Mouse (Mus musculus): ENCODE data around the gene Bbs12. TPM values are rescaled to one million over a fixed set of nuclear protein-coding genes. Genes with fewer than 3 reads are reported as not detected.
A peak's percentile ranks its signal among the peaks of the same experiment; 100 is the strongest.

Gene Bbs12
- total and polyA plus RNA-seq, 2 experiments from 2014 or later: 3.1 to 4.9 TPM

GRCm38 (mm10) chr3:37290881-37291541 lies 21.3 kb upstream of the Bbs12 start:
- Histone ChIP-seq H3K4me1 (ENCODE audit: control insufficient read depth, insufficient read depth) (no peaks in the 10 kb centered on the region), H3K27ac (ENCODE audit: low read depth) (no peak overlapping the region), H3K36me3 (replicated peaks; ENCODE audit: control insufficient read depth, insufficient read depth, low read length) (no peaks in the 10 kb centered on the region), H3K9me3 (replicated peaks; ENCODE audit: control insufficient read depth, low read length) (no peaks in the 10 kb centered on the region), H3K4me3 (ENCODE audit: low read depth, low read length) (no peak overlapping the region), H3K4me2 (ENCODE audit: low read depth, low read length) (no peak overlapping the region), H3K9ac (replicated peaks; ENCODE audit: low read depth, low read length) (no peak overlapping the region), H3K27me3 (ENCODE audit: control insufficient read depth, insufficient read depth, low read length) (no peaks in the 10 kb centered on the region)
- WGBS: 62% methylated on average over 7 of the region's 7 CpGs
- DNase-seq (ENCODE audit: low spot score) (no peak), ATAC-seq (ENCODE audit: insufficient read depth, low read depth) (no peak)
- TF ChIP-seq CTCF (IDR thresholded peaks at IDR 0.05; ENCODE audit: low read depth) (no peak), EP300 (IDR thresholded peaks at IDR 0.05; ENCODE audit: low read depth) (no peak)

DNA sequence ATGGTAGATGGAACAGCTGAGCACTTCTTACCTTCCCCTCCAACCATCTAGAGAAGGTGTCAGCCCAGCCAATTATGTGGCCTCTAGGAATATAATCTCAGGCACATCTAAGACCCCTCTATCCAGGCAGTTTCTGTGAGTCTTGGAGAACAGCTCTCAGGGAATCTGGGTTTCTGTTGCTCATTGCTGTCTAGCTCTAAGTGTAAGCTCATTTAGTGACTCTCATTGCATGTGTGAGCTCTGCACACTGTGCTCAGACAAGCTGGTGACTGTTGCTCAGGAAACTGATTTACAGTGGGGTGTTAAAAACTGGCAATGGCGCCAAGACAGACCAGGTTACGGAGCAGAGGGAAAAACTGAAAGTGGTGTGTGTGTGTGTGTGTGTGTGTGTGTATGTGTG lies 20.4 kb upstream of the Bbs12 start:
- WGBS: 74% methylated on average over 2 of the region's 2 CpGs
- TF ChIP-seq EP300 (IDR thresholded peaks at IDR 0.05; ENCODE audit: low read depth) (no peak), CTCF (IDR thresholded peaks at IDR 0.05; ENCODE audit: low read depth) (no peak)
- no peaks in the 10 kb centered on the region for H3K4me1 ChIP-seq (ENCODE audit: control insufficient read depth, insufficient read depth)
- no peak for DNase-seq (ENCODE audit: low spot score)
- H3K4me3 ChIP-seq (ENCODE audit: low read depth, low read length): no peak overlapping the region
- H3K9ac ChIP-seq (replicated peaks; ENCODE audit: low read depth, low read length): no peak overlapping the region
- H3K27ac ChIP-seq (ENCODE audit: low read depth): no peak overlapping the region
- H3K9me3 ChIP-seq (replicated peaks; ENCODE audit: control insufficient read depth, low read length): no peaks in the 10 kb centered on the region
- no peak overlapping the region for H3K4me2 ChIP-seq (ENCODE audit: low read depth, low read length)
- no peak for ATAC-seq (ENCODE audit: insufficient read depth, low read depth)
- H3K36me3 ChIP-seq (replicated peaks; ENCODE audit: control insufficient read depth, insufficient read depth, low read length): no peaks in the 10 kb centered on the region
- H3K27me3 ChIP-seq (ENCODE audit: control insufficient read depth, insufficient read depth, low read length): no peaks in the 10 kb centered on the region

- H3K4me3 ChIP-seq (ENCODE audit: low read depth, low read length): no peak overlapping the region
- H3K9me3 ChIP-seq (replicated peaks; ENCODE audit: control insufficient read depth, low read length): no peaks in the 10 kb centered on the region
- H3K27me3 ChIP-seq (ENCODE audit: control insufficient read depth, insufficient read depth, low read length): no peaks in the 10 kb centered on the region
- H3K4me2 ChIP-seq (ENCODE audit: low read depth, low read length): no peak overlapping the region
- H3K36me3 ChIP-seq (replicated peaks; ENCODE audit: control insufficient read depth, insufficient read depth, low read length): no peaks in the 10 kb centered on the region
- no peaks in the 10 kb centered on the region for H3K4me1 ChIP-seq (ENCODE audit: control insufficient read depth, insufficient read depth)
- ATAC-seq (ENCODE audit: insufficient read depth, low read depth) (no peak), DNase-seq (ENCODE audit: low spot score) (no peak)
- TF ChIP-seq CTCF (IDR thresholded peaks at IDR 0.05; ENCODE audit: low read depth): no peak
- no peak for TF ChIP-seq EP300 (IDR thresholded peaks at IDR 0.05; ENCODE audit: low read depth)
- WGBS: 62% methylated on average over 2 of the region's 2 CpGs
- no peak overlapping the region for H3K27ac ChIP-seq (ENCODE audit: low read depth)
- no peak overlapping the region for H3K9ac ChIP-seq (replicated peaks; ENCODE audit: low read depth, low read length)
Observed at GRCm38 (mm10) chr3:37292654-37293053, 19.7 kb upstream of the Bbs12 start.

DNA sequence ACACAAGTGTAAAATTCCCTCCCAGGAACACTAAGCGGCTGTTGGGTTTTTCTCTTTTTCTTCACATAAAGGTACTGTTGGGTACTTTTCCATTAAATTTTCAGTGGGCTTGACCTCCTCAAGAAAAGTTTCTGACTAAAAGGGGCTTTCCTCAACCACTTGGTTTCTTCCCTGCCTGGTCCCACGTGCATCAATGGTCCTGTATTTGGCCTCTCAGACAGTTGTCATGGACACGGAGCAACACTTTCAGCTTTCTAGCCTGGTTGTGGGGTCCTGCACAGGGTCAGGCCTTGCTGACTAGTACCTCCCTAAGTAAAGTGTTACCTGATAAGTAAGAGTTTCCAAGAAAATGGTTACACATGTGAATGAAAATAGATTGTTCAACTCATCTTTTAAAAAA lies 12.9 kb upstream of the Bbs12 start:
- Histone ChIP-seq H3K9ac (replicated peaks; ENCODE audit: low read depth, low read length) (no peak overlapping the region), H3K9me3 (replicated peaks; ENCODE audit: control insufficient read depth, low read length) (no peaks in the 10 kb centered on the region), H3K4me3 (ENCODE audit: low read depth, low read length) (no peak overlapping the region), H3K27me3 (ENCODE audit: control insufficient read depth, insufficient read depth, low read length) (no peaks in the 10 kb centered on the region), H3K4me2 (ENCODE audit: low read depth, low read length) (no peak overlapping the region), H3K4me1 (ENCODE audit: control insufficient read depth, insufficient read depth) (no peaks in the 10 kb centered on the region), H3K27ac (ENCODE audit: low read depth) (no peak overlapping the region), H3K36me3 (replicated peaks; ENCODE audit: control insufficient read depth, insufficient read depth, low read length) (no peaks in the 10 kb centered on the region)
- WGBS: 66% methylated on average over 3 of the region's 3 CpGs
- ATAC-seq (ENCODE audit: insufficient read depth, low read depth) (no peak), DNase-seq (ENCODE audit: low spot score) (no peak)
- TF ChIP-seq EP300 (IDR thresholded peaks at IDR 0.05; ENCODE audit: low read depth) (no peak), CTCF (IDR thresholded peaks at IDR 0.05; ENCODE audit: low read depth) (no peak)

GRCm38 (mm10) chr3:37302685-37303084 lies 9.7 kb upstream of the Bbs12 start:
- Histone ChIP-seq H3K4me3 (ENCODE audit: low read depth, low read length) (no peak overlapping the region), H3K27me3 (ENCODE audit: control insufficient read depth, insufficient read depth, low read length) (no peaks in the 10 kb centered on the region), H3K4me2 (ENCODE audit: low read depth, low read length) (no peak overlapping the region), H3K27ac (ENCODE audit: low read depth) (no peak overlapping the region), H3K9me3 (replicated peaks; ENCODE audit: control insufficient read depth, low read length) (no peaks in the 10 kb centered on the region), H3K4me1 (ENCODE audit: control insufficient read depth, insufficient read depth) (no peaks in the 10 kb centered on the region), H3K9ac (replicated peaks; ENCODE audit: low read depth, low read length) (no peak overlapping the region), H3K36me3 (replicated peaks; ENCODE audit: control insufficient read depth, insufficient read depth, low read length) (no peaks in the 10 kb centered on the region)
- TF ChIP-seq CTCF (IDR thresholded peaks at IDR 0.05; ENCODE audit: low read depth): peak; percentile 57
- TF ChIP-seq EP300 (IDR thresholded peaks at IDR 0.05; ENCODE audit: low read depth): no peak
- WGBS: 29% methylated on average over 12 of the region's 12 CpGs
- DNase-seq (ENCODE audit: low spot score) (peak; percentile 25), ATAC-seq (ENCODE audit: insufficient read depth, low read depth) (no peak)

Measured in heart, postnatal 0 days (tissue).